Mouse (Mus musculus) mouse trophoblast stem cell (cell line): ENCODE results near the gene C1qtnf12.

ENCODE experiments used
- in situ Hi-C, 2 experiments: fragments of 300-500 bp; cut with MseI, MboI; formaldehyde crosslinking; loops; 2 replicates in 1 of 2; 3 replicates in 1 of 2; pipeline ENCODE4 v1.15.1; 2025

C1qtnf12 gene

GRCm38 (mm10) chr4:155962167-155962971, at the start of gene C1qtnf12:
Gene C1qtnf12 (plus strand): TSS chr4:155962318.
- in situ Hi-C loops: no loop called here

- in situ Hi-C loops: no loop called here
These were observed 30.1 kb upstream of the C1qtnf12 start for GRCm38 (mm10) chr4:155932031-155932430.

DNA sequence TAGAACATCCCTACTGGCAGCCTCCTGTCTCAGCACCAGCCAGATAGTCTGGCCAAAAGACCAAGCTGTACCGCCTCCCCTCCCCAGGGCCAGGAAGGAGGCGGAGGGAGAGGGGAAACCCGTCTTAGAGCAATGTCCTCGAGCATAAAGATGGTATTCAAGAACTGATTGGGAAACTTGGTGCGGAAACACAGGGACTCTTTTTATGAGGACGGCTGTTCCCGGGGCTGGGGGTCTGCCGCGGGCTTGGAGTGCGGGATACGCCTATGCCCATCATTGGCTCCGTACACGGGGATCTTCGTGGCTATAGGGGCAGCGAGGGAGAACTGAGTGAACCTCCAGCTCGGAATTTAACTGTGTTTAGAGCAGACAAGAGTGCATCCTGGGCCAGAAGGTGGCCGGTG, 19.1 kb upstream of the C1qtnf12 start:
- in situ Hi-C loops: loop anchor here in 1 of 2 experiments (5.0 kb wide), 1 partner anchor 36 kb away; no protein-coding TSS in a partner anchor

GRCm38 (mm10) chr4:155943534-155944249, 18.4 kb upstream of the C1qtnf12 start, which contains the start of gene Ube2j2:
Gene Ube2j2 (plus strand): TSS chr4:155943831.
- in situ Hi-C loops: loop anchor here in 1 of 2 experiments (5.0 kb wide), 1 partner anchor 36 kb away; no protein-coding TSS in a partner anchor

GRCm38 (mm10) chr4:155944271-155944670, 17.8 kb upstream of the C1qtnf12 start:
- in situ Hi-C loops: loop anchor here in 1 of 2 experiments (5.0 kb wide), 1 partner anchor 37 kb away; no protein-coding TSS in a partner anchor

- in situ Hi-C loops: no loop called here
These were observed 15.0 kb upstream of the C1qtnf12 start for GRCm38 (mm10) chr4:155947094-155947493.

DNA sequence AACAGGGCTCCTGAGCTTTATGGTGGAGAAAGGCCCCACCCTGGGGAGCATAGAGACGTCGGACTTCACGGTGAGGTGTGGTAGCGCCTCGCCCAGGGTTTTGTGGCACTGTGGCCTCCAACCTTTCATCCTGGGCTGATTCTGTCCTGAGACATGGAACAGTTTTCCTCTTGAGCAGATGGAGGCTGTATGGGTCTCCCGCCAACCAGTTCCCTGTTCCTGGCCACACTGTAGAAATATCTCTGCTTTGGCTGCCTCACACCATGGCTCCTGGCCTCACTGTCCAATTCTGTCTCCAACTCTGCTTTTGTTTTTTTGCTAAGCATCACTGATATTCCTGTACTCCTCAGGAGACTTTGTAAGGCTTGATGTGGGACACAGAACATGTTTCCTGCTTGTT, 6.6 kb upstream of the C1qtnf12 start:
- in situ Hi-C loops: no loop called here

DNA sequence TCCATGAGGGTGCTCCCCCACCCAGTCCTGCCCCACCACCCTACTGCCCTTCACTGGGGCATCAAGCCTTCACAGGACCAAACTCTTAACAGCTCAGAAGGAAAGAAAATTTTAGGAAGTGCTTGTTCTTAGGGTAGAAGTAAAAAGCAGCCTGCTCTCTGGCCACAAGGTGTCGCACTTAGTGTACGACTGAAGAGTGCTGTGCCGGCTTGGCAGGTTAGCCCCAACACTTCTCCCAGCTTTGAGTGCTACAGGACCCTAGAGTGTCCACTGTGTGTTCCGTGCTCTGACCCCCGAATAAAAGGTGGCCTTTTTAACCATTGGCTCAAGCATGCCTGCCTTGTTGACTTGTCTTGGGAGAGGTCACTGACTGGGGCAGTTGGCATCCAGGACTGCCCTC, 2.8 kb upstream of the C1qtnf12 start:
- in situ Hi-C loops: no loop called here

DNA sequence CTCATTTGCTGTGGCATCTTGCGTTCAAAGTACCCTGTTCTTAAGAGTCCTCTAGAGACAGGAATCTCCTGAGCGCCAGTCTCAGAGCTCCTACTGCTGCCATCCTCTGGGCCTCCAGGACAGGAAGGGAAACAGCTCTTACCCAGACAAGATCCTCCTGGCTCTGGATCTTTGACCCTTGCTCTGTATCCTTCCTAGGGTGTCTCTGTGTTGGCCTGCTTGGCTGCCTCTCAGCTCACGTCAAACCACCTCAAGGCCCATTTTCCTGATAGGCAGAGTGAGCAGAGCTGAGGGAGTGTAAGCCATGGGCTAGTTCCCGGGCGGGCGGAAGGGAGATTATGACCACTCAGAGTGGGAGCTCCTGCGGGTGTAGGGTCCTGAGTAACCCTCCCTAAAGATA, 988 bp downstream of the C1qtnf12 start:
- in situ Hi-C loops: no loop called here

DNA sequence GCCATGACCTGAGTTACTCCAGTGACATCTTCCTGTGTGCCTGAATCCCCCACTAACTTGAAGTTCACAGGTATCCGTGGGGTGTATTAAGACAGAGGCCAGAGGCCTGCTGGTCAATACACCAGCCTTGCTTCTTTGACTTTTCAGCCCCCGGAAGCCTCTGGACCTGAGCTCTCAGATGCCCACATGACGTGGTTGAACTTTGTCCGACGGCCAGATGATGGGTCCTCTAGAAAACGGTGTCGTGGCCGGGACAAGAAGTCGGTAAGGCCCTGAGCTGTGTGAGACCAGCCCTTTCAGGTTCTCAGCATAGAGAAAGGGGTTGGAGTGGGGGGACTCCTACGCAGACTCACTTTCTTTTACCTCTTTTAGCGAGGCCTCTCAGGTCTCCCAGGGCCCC, 2.3 kb downstream of the C1qtnf12 start:
- in situ Hi-C loops: no loop called here

- in situ Hi-C loops: no loop called here
These were observed 7.0 kb downstream of the C1qtnf12 start for GRCm38 (mm10) chr4:155969043-155969653.

- in situ Hi-C loops: no loop called here
These were observed 8.2 kb downstream of the C1qtnf12 start for GRCm38 (mm10) chr4:155970286-155970685.

DNA sequence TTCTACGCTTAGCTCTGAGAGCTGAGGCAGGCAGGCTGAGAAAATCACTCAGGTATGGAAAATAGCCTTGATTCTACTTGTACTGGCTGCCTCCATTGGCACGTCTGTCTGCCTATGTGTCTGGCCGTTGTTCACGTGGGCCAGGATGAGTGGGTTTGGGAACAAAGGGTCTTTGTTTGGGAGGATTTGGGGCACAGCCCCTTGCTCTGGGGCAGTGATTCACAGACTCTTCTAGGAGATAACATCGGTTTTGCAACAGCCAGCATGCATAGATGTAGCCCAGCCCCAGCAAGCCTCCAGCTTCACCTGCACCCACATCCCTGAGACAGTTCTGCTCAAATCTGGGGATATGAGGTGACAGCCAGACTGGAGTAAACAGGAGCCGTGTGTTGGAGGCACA, 10.5 kb downstream of the C1qtnf12 start:
- in situ Hi-C loops: no loop called here

- in situ Hi-C loops: no loop called here
These were observed 11.1 kb downstream of the C1qtnf12 start for GRCm38 (mm10) chr4:155973239-155973638.

- in situ Hi-C loops: no loop called here
These were observed 19.4 kb downstream of the C1qtnf12 start for GRCm38 (mm10) chr4:155981436-155982082.

DNA sequence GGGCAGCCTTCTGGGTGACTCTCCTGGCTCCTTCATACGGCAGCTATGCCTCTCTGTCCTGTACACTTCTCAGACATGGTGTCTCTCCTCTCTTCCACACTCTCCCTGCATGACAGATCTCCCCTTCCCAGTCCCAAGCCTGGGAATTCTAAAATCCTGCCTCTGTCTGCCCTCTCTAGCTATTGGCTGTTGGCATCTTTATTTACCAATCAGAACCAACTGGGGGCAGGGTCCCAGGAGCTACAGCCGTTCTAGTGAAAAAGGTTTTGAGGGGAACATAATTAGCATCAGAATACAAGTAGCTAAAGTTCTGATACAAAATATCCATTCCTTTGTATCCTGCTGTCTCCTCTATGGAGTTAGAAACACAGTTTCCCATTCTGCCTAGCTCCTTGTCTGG, 21.7 kb downstream of the C1qtnf12 start:
- in situ Hi-C loops: no loop called here

- in situ Hi-C loops: no loop called here
These were observed 29.2 kb downstream of the C1qtnf12 start for GRCm38 (mm10) chr4:155991211-155991907.

DNA sequence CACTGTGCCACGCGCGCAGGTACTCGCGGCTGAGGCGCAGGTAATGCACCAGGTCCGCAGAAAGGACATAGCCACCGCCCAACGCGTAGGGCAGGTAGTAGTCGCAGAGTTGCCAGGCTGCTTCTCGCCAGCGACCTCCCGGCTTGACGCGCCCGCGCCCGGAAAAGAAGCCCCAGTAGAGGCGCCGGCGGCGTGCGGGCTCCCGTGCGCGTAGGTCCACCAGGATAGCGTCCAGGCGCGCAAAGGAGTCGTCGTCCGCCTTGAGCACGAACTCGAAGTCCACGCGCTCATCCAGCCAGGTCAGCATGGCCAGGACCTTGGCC, 29.8 kb downstream of the C1qtnf12 start:
- in situ Hi-C loops: no loop called here

DNA sequence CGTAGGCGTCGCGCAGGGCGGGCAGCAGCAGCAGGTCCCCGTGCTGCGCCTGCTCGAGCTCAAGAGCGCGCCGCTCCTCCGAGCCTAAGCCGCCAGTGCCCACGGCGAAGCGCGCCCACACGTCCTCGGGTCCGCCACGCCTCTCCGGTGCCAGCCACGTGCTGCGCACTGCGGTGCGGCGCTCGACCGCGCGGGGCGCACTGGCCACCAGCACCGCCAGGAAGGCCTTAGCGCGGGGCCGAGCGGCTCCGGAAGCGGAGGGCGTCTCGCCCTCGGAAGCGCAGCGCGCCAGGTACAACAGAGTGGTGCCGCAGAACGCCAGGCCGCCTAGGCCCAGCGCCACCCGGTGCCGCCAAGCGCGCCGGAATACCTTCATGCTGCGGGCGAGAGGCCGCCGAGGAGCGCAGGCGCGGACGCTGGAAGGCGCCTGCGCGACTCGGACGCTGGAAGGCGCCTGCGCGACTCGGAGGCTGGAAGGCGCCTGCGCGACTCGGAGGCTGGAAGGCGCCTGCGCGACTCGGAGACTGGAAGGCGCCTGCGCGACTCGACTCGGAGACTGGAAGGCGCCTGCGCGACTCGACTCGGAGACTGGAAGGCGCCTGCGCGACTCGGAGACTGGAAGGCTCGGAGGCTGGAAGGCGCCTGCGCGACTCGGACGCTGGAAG, 30.3 kb downstream of the C1qtnf12 start, which contains the start of the genes B3galt6 and Sdf4:
Gene B3galt6 (minus strand): TSS at position 409 of the 665 bp plus-strand sequence.
Gene Sdf4 (plus strand): TSS at position 632 of the 665 bp plus-strand sequence.
- in situ Hi-C loops: no loop called here

- in situ Hi-C loops: no loop called here
These were observed 30.9 kb downstream of the C1qtnf12 start for GRCm38 (mm10) chr4:155992906-155993547.
